Mouse (Mus musculus): ENCODE data around the gene Rhof. TPM values are rescaled to one million over a fixed set of nuclear protein-coding genes. Genes with fewer than 3 reads are reported as not detected.

The Rhof gene
- 10 to 100 TPM; 51.3 to 53.0 TPM for total RNA-seq (2021)

DNA sequence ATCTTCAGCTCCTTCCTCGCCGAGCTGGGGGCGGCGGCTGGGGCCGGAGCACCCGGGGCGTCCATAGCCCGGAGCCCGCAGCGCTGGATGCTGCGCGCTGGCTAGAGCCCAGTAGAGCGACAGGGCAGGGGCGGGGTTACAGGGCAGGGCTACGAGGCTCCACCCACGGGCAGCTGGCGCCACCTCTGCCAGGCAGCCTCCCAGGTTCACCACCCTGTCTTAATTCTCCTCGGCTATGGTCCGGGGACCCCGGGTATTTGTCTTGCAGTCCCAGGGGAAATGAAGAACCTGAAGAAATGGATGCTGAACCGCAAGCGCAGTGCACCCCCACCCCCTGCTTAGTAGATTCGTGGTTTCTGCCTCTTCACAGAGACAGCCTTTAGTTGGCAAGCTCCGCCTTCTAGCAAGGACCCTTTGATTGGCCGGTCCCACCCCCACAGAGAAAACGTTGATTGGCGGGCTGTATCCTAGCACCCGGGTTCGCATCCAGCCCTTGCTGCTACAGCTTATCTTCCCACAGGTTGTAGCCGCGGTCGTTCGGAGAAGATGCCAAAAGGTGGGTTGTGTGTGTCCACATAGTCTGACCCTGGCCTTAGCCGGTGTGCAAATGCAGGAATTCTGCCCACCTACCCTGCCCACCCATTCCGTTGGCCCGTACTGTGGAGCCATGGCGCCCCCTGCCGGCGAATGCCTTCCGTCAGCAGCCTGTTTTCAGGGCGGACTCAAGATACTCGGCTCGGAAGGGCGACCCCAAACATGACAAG lies at the start of gene Rhof:
Gene Rhof, minus strand, starts transcription at position 385 of the 764 bp plus-strand sequence.
- intact Hi-C loops (cut with DNase I) = loop anchor here (1.0 to 5.0 kb wide), 3 partner anchors 10 to 65 kb away; partner anchors contain the start of genes Setd1b and Tmem120b
- DNase-seq (ENCODE audit: low spot score in 2 of 2) = peak; percentile 85 to 87

GRCm38 (mm10) chr5:123181536-123181935 lies 49.0 kb upstream of the Rhof start:
- DNase-seq (ENCODE audit: low spot score in 2 of 2) = no peak
- intact Hi-C loops (cut with DNase I) = no loop called here

GRCm38 (mm10) chr5:123180390-123180789 lies 47.9 kb upstream of the Rhof start:
- DNase-seq (ENCODE audit: low spot score in 2 of 2) = no peak
- intact Hi-C loops (cut with DNase I) = no loop called here

DNA sequence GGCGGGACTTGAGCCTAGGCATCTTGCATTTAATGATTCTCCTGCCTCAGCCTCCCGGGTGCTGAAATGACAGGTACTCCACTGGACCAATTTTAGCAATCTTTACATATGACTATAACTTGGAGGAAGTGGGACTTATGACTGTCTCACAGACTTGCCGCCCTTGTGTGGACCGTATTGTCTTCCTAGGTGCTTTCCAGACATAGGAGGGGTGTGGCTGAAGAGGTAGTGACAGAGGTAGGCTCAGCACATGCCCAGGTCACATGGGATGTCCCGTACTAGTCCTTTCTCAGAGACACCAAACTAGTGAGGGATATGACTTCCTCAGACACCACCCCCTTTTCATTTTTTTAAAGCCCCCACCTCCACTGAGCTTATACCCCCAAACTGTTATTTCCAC lies 46.3 kb upstream of the Rhof start:
- no peak for DNase-seq (ENCODE audit: low spot score in 2 of 2)
- intact Hi-C loops (cut with DNase I) = no loop called here

GRCm38 (mm10) chr5:123171646-123172350 lies 39.3 kb upstream of the Rhof start:
- DNase-seq (ENCODE audit: low spot score in 2 of 2) = peak; percentile 80 to 83
- intact Hi-C loops (cut with DNase I) = loop anchor here (2.0 to 5.0 kb wide), 2 partner anchors 54 to 107 kb away; no protein-coding TSS in a partner anchor

GRCm38 (mm10) chr5:123170365-123170764 lies 37.9 kb upstream of the Rhof start:
- no peak for DNase-seq (ENCODE audit: low spot score in 2 of 2)
- intact Hi-C loops (cut with DNase I) = loop anchor here (2.0 to 5.0 kb wide), 2 partner anchors 53 to 106 kb away; no protein-coding TSS in a partner anchor

GRCm38 (mm10) chr5:123169284-123169683 lies 36.8 kb upstream of the Rhof start, which contains the start of gene Psmd9:
Gene Psmd9, plus strand, starts transcription at chr5:123169413.
- intact Hi-C loops (cut with DNase I) = no loop called here
- no peak for DNase-seq (ENCODE audit: low spot score in 2 of 2)

DNA sequence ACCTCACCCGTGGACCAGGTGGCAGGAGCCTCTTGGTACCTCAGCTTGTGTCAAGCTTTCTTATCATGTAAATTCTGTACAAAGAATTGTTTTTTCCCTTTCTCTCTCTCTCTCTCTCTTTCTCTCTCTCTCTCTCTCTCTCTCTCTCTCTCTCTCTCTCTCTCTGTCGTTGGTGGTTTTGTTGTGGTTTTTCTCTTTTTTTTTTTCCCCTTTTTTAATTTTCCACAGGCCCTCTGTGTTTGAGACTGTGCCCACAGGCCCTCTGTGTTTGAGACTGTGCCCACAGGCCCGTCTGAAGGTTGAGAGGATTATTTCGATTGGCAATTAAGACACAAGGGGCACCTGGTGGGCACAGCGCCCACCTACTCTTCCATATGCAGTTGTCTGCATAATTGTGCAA lies 35.1 kb upstream of the Rhof start:
- no peak for DNase-seq (ENCODE audit: low spot score in 2 of 2)
- intact Hi-C loops (cut with DNase I) = no loop called here

DNA sequence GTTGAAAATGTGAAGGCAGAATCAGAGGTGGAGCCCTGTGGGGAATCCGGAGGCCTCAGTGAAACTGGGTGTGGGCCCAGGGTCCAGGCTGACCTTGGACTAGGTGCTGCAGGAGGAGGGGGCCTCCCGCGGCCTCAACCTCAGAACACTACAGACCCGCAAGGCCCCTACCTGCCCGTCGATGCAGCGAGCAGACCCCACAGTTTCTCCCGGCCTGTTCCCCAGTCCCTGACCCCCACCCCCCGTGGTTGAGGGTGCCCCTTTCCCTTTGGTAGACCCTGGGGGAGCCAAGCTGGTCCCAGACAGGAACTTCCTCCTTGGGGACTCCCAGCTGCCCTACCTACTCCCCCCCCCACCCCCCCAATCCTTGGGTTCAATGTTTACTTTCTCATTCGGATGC lies 33.9 kb upstream of the Rhof start:
- intact Hi-C loops (cut with DNase I) = no loop called here
- no peak for DNase-seq (ENCODE audit: low spot score in 2 of 2)

DNA sequence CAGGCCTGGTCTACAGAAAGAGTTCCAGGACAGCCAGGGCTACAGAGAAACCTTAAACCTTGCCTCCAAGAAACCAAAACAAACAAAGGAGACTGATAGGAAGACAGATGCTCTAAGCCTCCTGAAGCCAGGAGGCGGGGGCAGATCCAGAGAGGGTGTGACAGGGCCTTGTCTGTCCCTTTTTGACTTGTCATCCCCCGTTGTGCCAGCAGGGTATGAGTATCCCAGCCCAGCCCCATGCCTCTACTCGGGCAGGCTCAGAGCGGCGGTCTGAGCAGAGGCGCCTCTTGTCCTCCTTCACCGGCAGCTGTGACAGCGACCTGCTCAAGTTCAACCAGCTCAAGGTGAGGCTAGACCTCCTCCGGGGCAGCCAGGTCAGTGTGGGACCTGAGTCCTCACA lies 30.4 kb upstream of the Rhof start:
- DNase-seq (ENCODE audit: low spot score in 2 of 2) = no peak
- intact Hi-C loops (cut with DNase I) = no loop called here

GRCm38 (mm10) chr5:123160341-123160740 lies 27.8 kb upstream of the Rhof start:
- intact Hi-C loops (cut with DNase I) = no loop called here
- no peak for DNase-seq (ENCODE audit: low spot score in 2 of 2)

GRCm38 (mm10) chr5:123159866-123160265 lies 27.4 kb upstream of the Rhof start:
- intact Hi-C loops (cut with DNase I) = no loop called here
- no peak for DNase-seq (ENCODE audit: low spot score in 2 of 2)

DNA sequence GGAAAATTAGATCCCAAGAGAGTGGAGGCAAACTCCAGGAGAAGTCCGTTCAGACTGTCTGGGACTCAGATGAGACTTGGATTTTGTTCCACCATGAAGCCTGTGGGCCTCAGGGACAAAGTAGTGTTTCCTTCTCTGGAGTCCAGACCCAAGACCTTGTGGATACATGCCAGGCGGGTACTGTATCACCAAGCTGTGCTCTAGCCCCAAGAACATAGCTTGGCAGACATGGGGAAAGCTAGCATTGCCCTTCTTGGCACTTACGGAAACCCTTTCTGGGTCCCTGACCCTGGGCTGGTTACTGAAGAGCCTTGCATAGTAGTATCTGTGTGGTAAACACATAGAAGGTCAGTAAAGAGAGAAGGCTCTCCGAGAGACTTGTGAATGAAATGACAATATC lies 27.0 kb upstream of the Rhof start:
- intact Hi-C loops (cut with DNase I) = no loop called here
- DNase-seq (ENCODE audit: low spot score in 2 of 2) = no peak

- intact Hi-C loops (cut with DNase I) = no loop called here
- DNase-seq (ENCODE audit: low spot score in 2 of 2) = no peak
Measured at GRCm38 (mm10) chr5:123157972-123158371, 25.5 kb upstream of the Rhof start.

DNA sequence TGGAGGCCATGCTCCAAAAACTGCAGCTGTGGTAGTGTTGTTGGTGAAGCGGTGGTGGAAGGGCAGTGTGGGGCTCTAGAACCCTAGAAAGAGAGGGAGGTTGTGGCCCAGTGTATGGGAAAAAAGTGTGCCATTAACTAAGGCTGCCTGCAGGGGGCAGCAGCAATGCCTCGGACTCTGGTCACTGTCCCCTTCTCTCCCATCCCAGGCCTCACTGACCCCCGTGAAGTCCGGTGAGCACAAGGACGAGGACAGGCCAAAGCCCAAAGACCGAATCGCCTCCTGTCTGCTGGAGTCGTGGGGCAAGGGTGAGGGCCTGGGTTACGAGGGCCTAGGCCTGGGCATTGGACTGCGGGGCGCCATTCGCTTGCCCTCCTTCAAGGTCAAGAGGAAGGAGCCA lies 24.3 kb upstream of the Rhof start:
- intact Hi-C loops (cut with DNase I) = no loop called here

GRCm38 (mm10) chr5:123155425-123155824 lies 22.9 kb upstream of the Rhof start:
- intact Hi-C loops (cut with DNase I) = no loop called here
- DNase-seq (ENCODE audit: low spot score in 2 of 2) = peak in 1 of 2 experiments; percentile 52

More for the DNA sequence above, 24.3 kb upstream of the Rhof start:
- no peak for DNase-seq (ENCODE audit: low spot score in 2 of 2)

DNA sequence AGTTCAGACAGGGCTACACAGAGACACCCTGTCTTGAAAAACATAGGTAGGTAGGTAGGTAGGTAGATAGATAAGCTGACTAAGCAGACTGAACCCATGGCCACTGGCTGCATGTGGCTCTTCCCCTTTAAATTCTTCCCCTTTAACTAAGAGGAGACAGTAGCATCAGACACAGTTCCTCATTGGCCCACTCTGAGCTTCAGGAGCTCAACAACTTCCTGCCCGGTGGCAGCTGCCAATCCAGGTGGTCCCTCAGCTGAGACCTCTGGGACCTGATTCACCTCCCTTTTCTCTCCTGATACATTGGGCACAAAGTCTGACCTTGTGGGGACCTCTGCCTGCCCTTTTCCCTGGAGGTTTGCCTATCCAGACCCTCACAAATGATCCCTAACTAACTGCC lies 20.4 kb upstream of the Rhof start:
- intact Hi-C loops (cut with DNase I) = loop anchor here (5.0 kb wide), 1 partner anchor 36 kb away; no protein-coding TSS in a partner anchor
- no peak for DNase-seq (ENCODE audit: low spot score in 2 of 2)

GRCm38 (mm10) chr5:123151707-123152362 lies 19.3 kb upstream of the Rhof start:
- intact Hi-C loops (cut with DNase I) = loop anchor here (5.0 kb wide), 1 partner anchor 35 kb away; no protein-coding TSS in a partner anchor
- DNase-seq (ENCODE audit: low spot score in 2 of 2) = no peak

DNA sequence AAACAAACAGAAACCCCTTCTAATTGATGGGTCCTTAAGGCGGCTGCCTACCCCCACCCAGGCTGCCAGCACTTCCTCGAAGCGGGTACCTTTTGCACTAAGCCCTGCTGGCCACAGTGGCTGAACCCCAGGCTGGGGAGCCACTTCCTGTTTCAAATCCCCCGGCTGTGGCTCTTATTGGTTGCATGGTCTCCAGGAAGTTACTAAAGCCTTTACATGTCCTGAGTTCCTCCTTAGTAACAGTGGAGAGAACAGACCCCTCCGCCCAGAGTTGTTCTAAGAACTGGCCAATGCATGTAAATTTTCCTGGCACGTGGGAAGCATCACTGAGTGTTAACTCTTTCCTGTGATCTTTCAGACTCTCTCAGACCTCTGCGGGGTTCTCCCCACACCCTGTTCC lies 18.6 kb upstream of the Rhof start:
- no peak for DNase-seq (ENCODE audit: low spot score in 2 of 2)
- intact Hi-C loops (cut with DNase I) = loop anchor here (5.0 kb wide), 1 partner anchor 34 kb away; no protein-coding TSS in a partner anchor

DNA sequence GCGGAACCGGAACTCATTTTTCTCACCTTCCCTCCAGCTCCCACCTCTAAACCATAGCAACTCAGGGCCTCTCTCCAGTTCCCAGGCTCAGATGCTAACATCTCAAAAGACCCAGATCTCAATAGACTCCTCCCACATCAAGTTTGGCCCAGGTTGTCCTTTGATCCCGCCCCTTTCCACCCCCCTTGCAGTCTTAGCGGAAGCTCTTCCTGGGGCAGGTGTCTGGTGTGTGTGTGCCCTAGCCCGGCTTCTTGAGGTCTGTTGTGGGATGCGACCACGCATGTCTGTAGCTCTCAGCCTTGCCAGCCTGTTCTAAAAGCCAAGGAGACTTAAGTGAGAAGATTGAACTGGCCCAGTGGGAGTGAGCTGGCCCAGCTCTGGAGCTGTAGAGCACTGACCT lies 18.1 kb upstream of the Rhof start:
- intact Hi-C loops (cut with DNase I) = loop anchor here (1.0 to 5.0 kb wide), 2 partner anchors 9 to 33 kb away; no protein-coding TSS in a partner anchor
- DNase-seq (ENCODE audit: low spot score in 2 of 2) = no peak

Data from left cerebral cortex, postnatal 36 days (tissue).